Mouse (Mus musculus) erythroblast, embryonic 14.5 days (primary cell): Measurements from ENCODE around the gene Bicral.

Experiments
- GATA1 ChIP-seq: IDR thresholded peaks from 2 replicates; pipeline ENCODE4 v1.6.1; 2012; ENCODE audit warnings: low read length, inconsistent platforms, mixed read lengths
- TAL1 ChIP-seq: IDR thresholded peaks from 3 replicates; pipeline ENCODE4 v1.6.1; 2012; ENCODE audit warnings: low read length, inconsistent platforms, mixed read lengths

DNA sequence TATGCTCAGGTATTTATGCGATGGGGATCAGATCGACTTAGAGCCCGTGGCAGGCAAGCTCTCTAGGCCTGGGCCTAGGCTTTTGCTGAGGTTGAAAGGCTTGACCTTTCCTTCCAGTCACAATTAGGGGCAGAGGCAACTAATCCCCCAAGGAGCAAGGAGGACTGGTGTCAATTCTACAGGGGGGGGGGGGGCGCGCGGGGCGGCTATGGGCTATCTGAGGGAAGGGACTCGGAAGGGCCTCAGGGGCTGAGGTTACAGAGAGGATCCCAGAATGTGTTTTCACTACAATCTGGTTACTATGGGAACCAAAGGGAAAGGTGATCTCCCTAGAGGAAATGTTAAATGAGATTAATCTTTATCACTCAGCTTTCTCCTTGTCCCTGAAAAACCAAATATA lies 60.9 kb downstream of the Bicral start:
- TF ChIP-seq TAL1: no peak
- no peak for TF ChIP-seq GATA1
